ENCODE assay signal across 23 mouse cellular contexts in the genomic region with DNA sequence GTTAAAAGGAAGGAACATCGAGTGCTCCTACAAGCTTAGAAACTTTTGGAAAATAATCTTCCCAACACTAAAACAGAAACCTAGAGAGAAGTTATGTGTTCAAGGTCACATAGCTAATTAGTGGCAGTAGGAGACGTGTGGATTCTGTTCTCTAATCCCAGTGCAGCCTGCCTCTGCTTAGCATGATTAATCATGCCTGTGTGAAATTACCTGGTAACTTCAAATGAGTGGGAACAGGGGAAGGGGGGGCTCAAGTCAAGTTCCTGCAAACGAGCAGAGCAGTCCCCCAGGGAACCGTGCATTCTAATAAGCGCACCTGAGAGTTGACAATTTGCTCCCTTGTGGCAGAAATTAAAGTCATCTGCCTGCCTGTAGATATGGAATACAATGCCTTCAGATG. TPM values are rescaled to one million over a fixed set of nuclear protein-coding genes. Genes with fewer than 3 reads are reported as not detected.
A peak's percentile ranks its signal among the peaks of the same experiment; 100 is the strongest.
DNase-seq lines count a peak whose midpoint lies in the region; ATAC-seq and TF ChIP-seq lines count a peak whose summit lies in the region.
"Had no signal": no experiment of that assay in that cellular context is flagged by ENCODE, and none has a peak within 500 bp of the region (broad histone marks: within the 10 kb centered on the region; RNA-seq: fewer than 3 reads in every experiment).

No protein-coding gene starts in this region.

- H3K4me3 ChIP-seq in heart, embryonic 10.5 days = no peak overlapping the region
- H3K4me3 ChIP-seq in hindbrain, embryonic 16.5 days (ENCODE audit: low read length) = no peak overlapping the region
- H3K4me3 ChIP-seq in hindbrain, embryonic 13.5 days = no peak overlapping the region
- no peak overlapping the region for H3K4me3 ChIP-seq in lung, embryonic 14.5 days (ENCODE audit: low read depth, low read length)
- H3K4me3 ChIP-seq in embryonic facial prominence, embryonic 10.5 days = no peak overlapping the region
- H3K4me3 ChIP-seq: erythroblast, embryonic 14.5 days; limb, embryonic 13.5 days; megakaryocyte, embryonic 14.5 days; neural tube, embryonic 12.5 days had no signal

- no peak overlapping the region for H3K9ac ChIP-seq in hindbrain, embryonic 16.5 days (ENCODE audit: low read depth, low read length)
- no peak overlapping the region for H3K9ac ChIP-seq in hindbrain, embryonic 13.5 days
- no peak overlapping the region for H3K9ac ChIP-seq in lung, embryonic 14.5 days
- H3K9ac ChIP-seq: limb, embryonic 13.5 days; liver, embryonic 14.5 days; neural tube, embryonic 12.5 days had no signal

- H3K4me1 ChIP-seq in heart, embryonic 10.5 days = peaks cover 14% of the 10 kb centered on the region; the same call in 1 of the 2 replicates
- H3K4me1 ChIP-seq in hindbrain, embryonic 16.5 days (ENCODE audit: control insufficient read depth, insufficient read depth, low read depth, low read length) = peaks cover 3% of the 10 kb centered on the region; the same call in 1 of the 2 replicates
- H3K4me1 ChIP-seq in hindbrain, embryonic 13.5 days (replicated peaks) = peaks cover 11% of the 10 kb centered on the region; the same call in 1 of the 2 replicates
- H3K4me1 ChIP-seq in lung, embryonic 14.5 days (ENCODE audit: insufficient read depth) = peaks cover 4% of the 10 kb centered on the region; the same call in 1 of the 2 replicates
- H3K4me1 ChIP-seq in embryonic facial prominence, embryonic 10.5 days = peaks cover 42% of the 10 kb centered on the region
- H3K4me1 ChIP-seq: megakaryocyte, embryonic 14.5 days; neural tube, embryonic 12.5 days had no signal

- H3K9me3 ChIP-seq in heart, embryonic 10.5 days = no peaks in the 10 kb centered on the region
- H3K9me3 ChIP-seq in hindbrain, embryonic 16.5 days (ENCODE audit: control insufficient read depth, low read length) = no peaks in the 10 kb centered on the region
- H3K9me3 ChIP-seq in hindbrain, embryonic 13.5 days = no peaks in the 10 kb centered on the region
- H3K9me3 ChIP-seq in lung, embryonic 14.5 days (ENCODE audit: low read depth, low read length) = no peaks in the 10 kb centered on the region
- no peaks in the 10 kb centered on the region for H3K9me3 ChIP-seq in embryonic facial prominence, embryonic 10.5 days
- H3K9me3 ChIP-seq: limb, embryonic 13.5 days; megakaryocyte, embryonic 14.5 days; neural tube, embryonic 12.5 days had no signal

- DNase-seq in heart, embryonic 10.5 days (ENCODE audit: low spot score) = no peak
- DNase-seq in heart, postnatal 36 days = no peak
- no peak for DNase-seq in lung, embryonic 14.5 days
- DNase-seq in lung, postnatal 25 days (ENCODE audit: low spot score) = no peak
- DNase-seq in embryonic facial prominence, embryonic 10.5 days (ENCODE audit: low spot score) = no peak
- DNase-seq in right cerebral cortex, postnatal 25 days = no peak
- DNase-seq: adrenal gland, postnatal 14 days; cerebellum, adult 11 months; cerebellum, postnatal 14 days; gastrocnemius, postnatal 36 days; lung, postnatal 14 days; thymus, postnatal 14 days had no signal

- H3K4me2 ChIP-seq in hindbrain, embryonic 16.5 days (ENCODE audit: low read length) = no peak overlapping the region
- no peak overlapping the region for H3K4me2 ChIP-seq in hindbrain, embryonic 13.5 days
- H3K4me2 ChIP-seq in lung, embryonic 14.5 days = no peak overlapping the region
- H3K4me2 ChIP-seq: neural tube, embryonic 12.5 days had no signal

- 0 out of 2 replicates have a peak overlapping the region, but pooled peaks have one; percentile 47 for H3K27ac ChIP-seq in heart, embryonic 10.5 days
- no peak overlapping the region for H3K27ac ChIP-seq in hindbrain, embryonic 16.5 days (ENCODE audit: low read depth, low read length)
- H3K27ac ChIP-seq in hindbrain, embryonic 13.5 days = no peak overlapping the region
- H3K27ac ChIP-seq in lung, embryonic 14.5 days (ENCODE audit: low read depth) = 0 out of 2 replicates have a peak overlapping the region, but pooled peaks have one; percentile 3
- H3K27ac ChIP-seq in embryonic facial prominence, embryonic 10.5 days (replicated peaks) = peak overlapping the region; percentile 66; the same call in 1 of the 2 replicates
- H3K27ac ChIP-seq: hindbrain, postnatal 0 days; limb, embryonic 13.5 days; liver, embryonic 14.5 days; neural tube, embryonic 12.5 days had no signal

- ATAC-seq in hindbrain, embryonic 16.5 days = peak; percentile 76
- ATAC-seq in hindbrain, embryonic 13.5 days (ENCODE audit: low FRiP score) = no peak
- ATAC-seq in lung, embryonic 14.5 days (ENCODE audit: insufficient read depth) = no peak
- ATAC-seq: hindbrain, postnatal 0 days; intestine, postnatal 0 days had no signal

- TF ChIP-seq CTCF in lung, embryonic 14.5 days (IDR thresholded peaks at IDR 0.05; ENCODE audit: low read depth) = no peak

- no peaks in the 10 kb centered on the region for H3K27me3 ChIP-seq in heart, embryonic 10.5 days (ENCODE audit: insufficient read depth, poor library complexity, severe bottlenecking)
- H3K27me3 ChIP-seq in hindbrain, embryonic 16.5 days (replicated peaks; ENCODE audit: control insufficient read depth, insufficient read depth, low read length) = no peaks in the 10 kb centered on the region
- no peaks in the 10 kb centered on the region for H3K27me3 ChIP-seq in hindbrain, embryonic 13.5 days
- no peaks in the 10 kb centered on the region for H3K27me3 ChIP-seq in lung, embryonic 14.5 days (ENCODE audit: insufficient read depth, low read length)
- H3K27me3 ChIP-seq in embryonic facial prominence, embryonic 10.5 days (replicated peaks; ENCODE audit: low read depth, poor library complexity, severe bottlenecking) = no peaks in the 10 kb centered on the region
- H3K27me3 ChIP-seq: CH12.LX; megakaryocyte, embryonic 14.5 days; neural tube, embryonic 12.5 days had no signal

- intact Hi-C loops in heart, postnatal 36 days (cut with DNase I) = loop anchor here (10.0 kb wide), 1 partner anchor 1068 kb away; no protein-coding TSS in a partner anchor

- WGBS in heart, embryonic 10.5 days = 71% methylated on average over 5 of the region's 5 CpGs
- 55% methylated on average over 5 of the region's 5 CpGs for WGBS in hindbrain, embryonic 16.5 days
- WGBS in hindbrain, embryonic 13.5 days = 62% methylated on average over 5 of the region's 5 CpGs
- 57% methylated on average over 5 of the region's 5 CpGs for WGBS in lung, embryonic 14.5 days
- 48% methylated on average over 5 of the region's 5 CpGs for WGBS in embryonic facial prominence, embryonic 10.5 days

- H3K36me3 ChIP-seq in heart, embryonic 10.5 days = peaks cover 3% of the 10 kb centered on the region; the same call in 1 of the 2 replicates
- H3K36me3 ChIP-seq in hindbrain, embryonic 16.5 days (ENCODE audit: control insufficient read depth, insufficient read depth, low read length) = no peaks in the 10 kb centered on the region
- H3K36me3 ChIP-seq in hindbrain, embryonic 13.5 days = no peaks in the 10 kb centered on the region
- 0 out of 2 replicates have a peak, but pooled peaks cover 9% of the 10 kb centered on the region for H3K36me3 ChIP-seq in lung, embryonic 14.5 days (ENCODE audit: insufficient read depth)
- no peaks in the 10 kb centered on the region for H3K36me3 ChIP-seq in embryonic facial prominence, embryonic 10.5 days (replicated peaks)
- H3K36me3 ChIP-seq: limb, embryonic 13.5 days; neural tube, embryonic 12.5 days had no signal

RNA-seq across cellular contexts. Expression of gene Igf1, which starts 14.8 kb away (rescaled TPM):
- 22.8 and 24.1 TPM in 2 replicates for polyA plus RNA-seq in heart, embryonic 10.5 days (2016; fragmentation: Nextera tagmentation; extraction: Ambion mirVana)
- total RNA-seq in heart, postnatal 36 days (2021) = 10 to 100 TPM; 15.5 to 18.8 TPM
- 15.7 and 16.6 TPM in 2 replicates for polyA plus RNA-seq in hindbrain, embryonic 16.5 days (2015; fragmentation: Nextera tagmentation; extraction: Ambion mirVana)
- polyA plus RNA-seq in hindbrain, embryonic 13.5 days (2015; fragmentation: Nextera tagmentation; extraction: Ambion mirVana) = 10.0 and 10.9 TPM in 2 replicates
- polyA plus RNA-seq in lung, embryonic 14.5 days (2014; fragmentation: Nextera tagmentation; extraction: Ambion mirVana) = 77.2 and 80.4 TPM in 2 replicates
- polyA plus RNA-seq in embryonic facial prominence, embryonic 10.5 days (2016; fragmentation: Nextera tagmentation; extraction: Ambion mirVana) = 38.0 and 48.9 TPM in 2 replicates
- total RNA-seq: CH12.LX, MEL had no signal

Comparison
In these comparisons a context has a peak if more than half of its experiments do, and no peak if none do; other contexts are left out.
1. H3K27ac ChIP-seq: peak in heart, embryonic 10.5 days (single experiment), lung, embryonic 14.5 days (single experiment) and embryonic facial prominence, embryonic 10.5 days (single experiment); none in hindbrain, embryonic 16.5 days (single experiment) and hindbrain, embryonic 13.5 days (single experiment).